Mouse (Mus musculus): ENCODE measurements around the gene B3galt1.

DNA sequence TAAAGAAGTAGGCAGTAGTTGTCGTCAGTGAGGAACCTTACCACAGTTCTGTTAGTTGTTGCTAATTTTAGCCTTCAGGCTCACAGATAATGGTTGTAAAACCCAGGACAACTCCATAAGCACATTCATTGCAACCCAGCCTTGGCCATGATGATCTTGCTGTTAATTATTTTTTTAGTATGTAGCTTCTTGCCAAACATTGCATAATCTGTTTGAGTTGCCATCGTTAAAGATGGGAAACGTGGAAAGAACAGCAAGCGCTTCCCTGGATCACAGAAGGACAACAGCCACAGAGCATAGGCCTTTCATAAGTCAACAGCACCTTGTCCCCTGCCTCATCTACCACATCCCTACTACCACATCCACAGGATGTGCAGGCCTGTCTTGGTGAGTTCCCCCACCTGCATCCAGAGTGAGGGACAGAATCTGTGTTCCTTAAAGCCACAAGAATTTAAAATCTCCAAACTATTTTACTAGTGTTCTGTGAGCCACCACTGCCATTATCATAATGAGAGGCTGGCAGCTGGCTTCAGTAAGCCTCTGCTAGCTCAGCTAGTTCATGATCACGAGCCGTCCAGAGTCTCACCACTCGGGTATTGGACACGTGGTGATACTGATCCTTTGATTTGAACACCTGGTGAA is 337.1 kb downstream of the B3galt1 start:
- TF ChIP-seq TAL1 (IDR thresholded peaks at IDR 0.05; ENCODE audit: low read length) (no peak), GATA1 (IDR thresholded peaks at IDR 0.05; ENCODE audit: low read length) (no peak)
